Mouse (Mus musculus): ENCODE results near the gene Gpc3. TPM values are rescaled to one million over a fixed set of nuclear protein-coding genes. Genes with fewer than 3 reads are reported as not detected.

Gene Gpc3
- 1 to 10 TPM; 8.2 to 9.0 TPM for total RNA-seq (2021)
- long read RNA-seq, partial matches to known transcripts: 0 of 2 reads
- long read RNA-seq, other reads (novel, unspliced or antisense): 0 of 2 reads

GRCm38 (mm10) chrX:52613328-52614030 is at the start of gene Gpc3:
TSS of gene Gpc3 (minus strand) at chrX:52613950.
- no peak for DNase-seq (ENCODE audit: low spot score in 2 of 2)

- peak in 1 of 2 experiments; percentile 38 for DNase-seq (ENCODE audit: low spot score in 2 of 2)
Observed at GRCm38 (mm10) chrX:52651975-52652374, 38.2 kb upstream of the Gpc3 start.

- no peak for DNase-seq (ENCODE audit: low spot score in 2 of 2)
Observed at GRCm38 (mm10) chrX:52651472-52651948, 37.8 kb upstream of the Gpc3 start.

- DNase-seq (ENCODE audit: low spot score in 2 of 2): no peak
Observed at GRCm38 (mm10) chrX:52648910-52649785, 35.4 kb upstream of the Gpc3 start.

- no peak for DNase-seq (ENCODE audit: low spot score in 2 of 2)
Observed at GRCm38 (mm10) chrX:52644393-52644792, 30.6 kb upstream of the Gpc3 start.

GRCm38 (mm10) chrX:52643350-52643749 is 29.6 kb upstream of the Gpc3 start:
- DNase-seq (ENCODE audit: low spot score in 2 of 2): no peak

GRCm38 (mm10) chrX:52642126-52642525 is 28.4 kb upstream of the Gpc3 start:
- no peak for DNase-seq (ENCODE audit: low spot score in 2 of 2)

GRCm38 (mm10) chrX:52637419-52637818 is 23.7 kb upstream of the Gpc3 start:
- no peak for DNase-seq (ENCODE audit: low spot score in 2 of 2)

GRCm38 (mm10) chrX:52633976-52634375 is 20.2 kb upstream of the Gpc3 start:
- no peak for DNase-seq (ENCODE audit: low spot score in 2 of 2)

- no peak for DNase-seq (ENCODE audit: low spot score in 2 of 2)
Observed at GRCm38 (mm10) chrX:52632688-52633324, 19.1 kb upstream of the Gpc3 start.

- no peak for DNase-seq (ENCODE audit: low spot score in 2 of 2)
Observed at GRCm38 (mm10) chrX:52626963-52627716, 13.4 kb upstream of the Gpc3 start.

GRCm38 (mm10) chrX:52617813-52618212 is 4.1 kb upstream of the Gpc3 start:
- no peak for DNase-seq (ENCODE audit: low spot score in 2 of 2)

GRCm38 (mm10) chrX:52616152-52616551 is 2.4 kb upstream of the Gpc3 start:
- no peak for DNase-seq (ENCODE audit: low spot score in 2 of 2)

- DNase-seq (ENCODE audit: low spot score in 2 of 2): no peak
Observed at GRCm38 (mm10) chrX:52614031-52614381, 256 bp upstream of the Gpc3 start.

- DNase-seq (ENCODE audit: low spot score in 2 of 2): no peak
Observed at GRCm38 (mm10) chrX:52612806-52613205, 944 bp downstream of the Gpc3 start.

GRCm38 (mm10) chrX:52611987-52612670 is 1.6 kb downstream of the Gpc3 start:
- DNase-seq (ENCODE audit: low spot score in 2 of 2): no peak

GRCm38 (mm10) chrX:52611541-52611940 is 2.2 kb downstream of the Gpc3 start:
- no peak for DNase-seq (ENCODE audit: low spot score in 2 of 2)

- DNase-seq (ENCODE audit: low spot score in 2 of 2): no peak
Observed at GRCm38 (mm10) chrX:52603143-52603542, 10.6 kb downstream of the Gpc3 start.

- DNase-seq (ENCODE audit: low spot score in 2 of 2): no peak
Observed at GRCm38 (mm10) chrX:52599246-52599645, 14.5 kb downstream of the Gpc3 start.

- no peak for DNase-seq (ENCODE audit: low spot score in 2 of 2)
Observed at GRCm38 (mm10) chrX:52587671-52588070, 26.1 kb downstream of the Gpc3 start.

Measured in layer of hippocampus, adult 18-20 months (tissue).